Mouse (Mus musculus) lung, postnatal 0 days (tissue): ENCODE measurements around the gene Ube2q1. TPM values are rescaled to one million over a fixed set of nuclear protein-coding genes. Genes with fewer than 3 reads are reported as not detected.

ENCODE experiments used
- ATAC-seq: fragments of 200-750 bp; cut with Nextera tagmentation; 2 replicates; pipeline ENCODE4 v1.8.0; 2017; ENCODE audit warnings: moderate library complexity
- DNase-seq: peaks from one replicate; pipeline ENCODE4 v3.0.0-alpha.2; 2016; ENCODE audit warnings: low spot score
- H3K27ac ChIP-seq: fragments of 300-500 bp; sonication (generic); 2 replicates; pipeline ENCODE4 v1.5.1; 2014; ENCODE audit warnings: antibody characterized with exemption, mild to moderate bottlenecking, low read length, mixed read lengths
- H3K27me3 ChIP-seq: fragments of 300-500 bp; sonication (generic); replicated peaks from 2 replicates; pipeline ENCODE4 v1.6.1; 2014; ENCODE audit warnings: low read length, mixed read lengths; ENCODE audit not compliant: insufficient read depth
- H3K36me3 ChIP-seq: fragments of 300-500 bp; sonication (generic); 2 replicates; pipeline ENCODE4 v1.6.1; 2014; ENCODE audit warnings: low read length, mixed read lengths; ENCODE audit not compliant: insufficient read depth
- H3K4me1 ChIP-seq: fragments of 300-500 bp; sonication (generic); 2 replicates; pipeline ENCODE4 v1.6.1; 2014; ENCODE audit warnings: antibody characterized with exemption, low read depth, low read length, mixed read lengths; ENCODE audit not compliant: insufficient read depth
- H3K4me2 ChIP-seq: fragments of 300-500 bp; sonication (generic); replicated peaks from 2 replicates; pipeline ENCODE4 v1.6.1; 2014; ENCODE audit warnings: low read depth, mild to moderate bottlenecking, low read length, moderate library complexity, mixed read lengths
- H3K4me3 ChIP-seq: fragments of 300-500 bp; sonication (generic); 2 replicates; pipeline ENCODE4 v1.5.1; 2014; ENCODE audit warnings: low read depth, low read length
- H3K9ac ChIP-seq: fragments of 300-500 bp; sonication (generic); replicated peaks from 2 replicates; pipeline ENCODE4 v1.6.1; 2014; ENCODE audit warnings: low read depth, mild to moderate bottlenecking
- H3K9me3 ChIP-seq: fragments of 300-500 bp; sonication (generic); 2 replicates; pipeline ENCODE4 v1.6.1; 2016; ENCODE audit warnings: low read length, mixed read lengths
- CTCF ChIP-seq: IDR thresholded peaks from 2 replicates; pipeline ENCODE4 v1.5.1; 2016; ENCODE audit warnings: antibody characterized with exemption, mild to moderate bottlenecking
- EP300 ChIP-seq: IDR thresholded peaks from 2 replicates; pipeline ENCODE4 v1.6.1; 2016; ENCODE audit warnings: antibody characterized with exemption, mild to moderate bottlenecking, control low read depth
- WGBS: fragments of 180-500 bp; shearing (Covaris S2); extraction: QIAGEN DNeasy Blood & Tissue Kit; methylation state at CpG from one replicate; pipeline ENCODE4 v1.1.7; 2014; 5-methylcytosine and 5-hydroxymethylcytosine counted together
- polyA plus RNA-seq: library from polyadenylated mRNA; unstranded; fragments of >200 nt; fragmentation: Nextera tagmentation; extraction: Ambion mirVana; gene quantifications from 2 replicates; pipeline ENCODE4 v1.2.1, GENCODE M21; 2015

The Ube2q1 gene
- polyA plus RNA-seq, 1 experiment from 2014 or later: 12.4 TPM

GRCm38 (mm10) chr3:89781640-89782039 lies 8.2 kb downstream of the Ube2q1 start:
- WGBS: 52% methylated on average over 5 of the region's 5 CpGs
- Histone ChIP-seq H3K36me3 (peaks cover 54% of the 10 kb centered on the region), H3K9ac (no peak overlapping the region), H3K27me3 (no peaks in the 10 kb centered on the region), H3K27ac (no peak overlapping the region), H3K4me1 (no peaks in the 10 kb centered on the region), H3K9me3 (no peaks in the 10 kb centered on the region), H3K4me2 (no peak overlapping the region), H3K4me3 (no peak overlapping the region)
- TF ChIP-seq CTCF: no peak
- no peak for TF ChIP-seq EP300
- no peak for ATAC-seq
- DNase-seq: no peak

- no peak overlapping the region; the same call in 1 of the 2 replicates for H3K9ac ChIP-seq
- H3K36me3 ChIP-seq: peaks cover 27% of the 10 kb centered on the region
- no peaks in the 10 kb centered on the region for H3K27me3 ChIP-seq
- ATAC-seq: peak; percentile 94
- H3K4me1 ChIP-seq: no peaks in the 10 kb centered on the region
- 8% methylated on average over 11 of the region's 11 CpGs for WGBS
- TF ChIP-seq EP300 (no peak), CTCF (peak; percentile 97)
- H3K9me3 ChIP-seq: no peaks in the 10 kb centered on the region
- peak; percentile 89 for DNase-seq
- peak overlapping the region; percentile 50 for H3K4me2 ChIP-seq
- no peak overlapping the region for H3K27ac ChIP-seq
- H3K4me3 ChIP-seq: peak overlapping the region; percentile 15; the same call in 1 of the 2 replicates
Observed at GRCm38 (mm10) chr3:89784991-89785753, 11.8 kb downstream of the Ube2q1 start.

- Histone ChIP-seq H3K4me3 (no peak overlapping the region), H3K27ac (no peak overlapping the region), H3K36me3 (peaks cover 16% of the 10 kb centered on the region), H3K27me3 (no peaks in the 10 kb centered on the region), H3K4me1 (no peaks in the 10 kb centered on the region), H3K9me3 (no peaks in the 10 kb centered on the region), H3K4me2 (no peak overlapping the region), H3K9ac (no peak overlapping the region)
- WGBS: 85% methylated on average over 6 of the region's 6 CpGs
- ATAC-seq: no peak
- TF ChIP-seq EP300 (no peak), CTCF (no peak)
- no peak for DNase-seq
Observed at GRCm38 (mm10) chr3:89786275-89786674, 12.9 kb downstream of the Ube2q1 start.

GRCm38 (mm10) chr3:89788680-89789352 lies 15.4 kb downstream of the Ube2q1 start:
- TF ChIP-seq EP300 (no peak), CTCF (no peak)
- Histone ChIP-seq H3K27ac (no peak overlapping the region), H3K4me1 (no peaks in the 10 kb centered on the region), H3K9me3 (no peaks in the 10 kb centered on the region), H3K27me3 (no peaks in the 10 kb centered on the region), H3K36me3 (no peaks in the 10 kb centered on the region), H3K4me2 (no peak overlapping the region), H3K4me3 (no peak overlapping the region), H3K9ac (no peak overlapping the region)
- DNase-seq: no peak
- WGBS: 71% methylated on average over 16 of the region's 16 CpGs
- no peak for ATAC-seq

GRCm38 (mm10) chr3:89794616-89795015 lies 21.2 kb downstream of the Ube2q1 start:
- H3K36me3 ChIP-seq: no peaks in the 10 kb centered on the region
- TF ChIP-seq EP300 (no peak), CTCF (no peak; the same call in 1 of the 2 replicates)
- no peak overlapping the region for H3K4me2 ChIP-seq
- 41% methylated on average over 2 of the region's 2 CpGs for WGBS
- H3K27ac ChIP-seq: no peak overlapping the region
- H3K4me1 ChIP-seq: no peaks in the 10 kb centered on the region
- no peak overlapping the region for H3K4me3 ChIP-seq
- H3K27me3 ChIP-seq: no peaks in the 10 kb centered on the region
- H3K9ac ChIP-seq: no peak overlapping the region
- no peak for ATAC-seq
- DNase-seq: no peak
- H3K9me3 ChIP-seq: no peaks in the 10 kb centered on the region

GRCm38 (mm10) chr3:89795746-89796145 lies 22.3 kb downstream of the Ube2q1 start:
- Histone ChIP-seq H3K4me1 (no peaks in the 10 kb centered on the region), H3K27me3 (no peaks in the 10 kb centered on the region), H3K4me3 (no peak overlapping the region), H3K36me3 (no peaks in the 10 kb centered on the region), H3K9me3 (no peaks in the 10 kb centered on the region), H3K4me2 (no peak overlapping the region), H3K27ac (no peak overlapping the region), H3K9ac (no peak overlapping the region)
- DNase-seq (no peak), ATAC-seq (no peak)
- 58% methylated on average over 5 of the region's 5 CpGs for WGBS
- TF ChIP-seq CTCF (peak; percentile 49), EP300 (no peak)
